19 mouse cellular contexts compared by ENCODE assay signal in the genomic region with DNA sequence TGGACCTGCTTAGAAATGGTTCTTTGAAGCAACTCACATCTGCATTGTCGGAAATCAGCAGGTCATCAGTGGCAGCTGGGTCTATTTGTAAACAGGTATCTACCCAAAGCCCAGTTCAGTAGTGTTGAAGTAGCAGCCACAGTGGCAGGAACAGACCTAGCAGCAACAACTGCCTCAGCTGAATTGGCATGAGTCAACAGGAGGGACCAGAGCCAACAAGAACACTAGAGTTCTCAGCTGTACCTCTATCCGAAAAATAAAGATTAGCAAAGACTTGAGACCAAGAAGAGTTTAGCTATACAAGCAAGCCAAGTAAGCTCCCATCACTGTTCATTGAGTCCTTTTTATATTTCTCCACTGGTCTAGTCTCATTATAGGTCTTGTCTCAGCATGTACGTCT.
"Had no signal": no experiment of that assay in that cellular context is flagged by ENCODE, and none has a peak within 500 bp of the region (broad histone marks: within the 10 kb centered on the region; RNA-seq: fewer than 3 reads in every experiment).

No protein-coding gene starts in this region.

- H3K9ac ChIP-seq: lung, embryonic 14.5 days; midbrain, embryonic 12.5 days; neural tube, embryonic 13.5 days; neural tube, embryonic 15.5 days had no signal

- H3K4me1 ChIP-seq: midbrain, embryonic 12.5 days had no signal

- ATAC-seq: midbrain, embryonic 16.5 days had no signal

- H3K36me3 ChIP-seq: midbrain, embryonic 10.5 days; midbrain, embryonic 12.5 days; neural tube, embryonic 13.5 days; neural tube, embryonic 15.5 days had no signal

- H3K9me3 ChIP-seq: midbrain, embryonic 10.5 days; midbrain, embryonic 12.5 days; neural tube, embryonic 13.5 days; neural tube, embryonic 15.5 days had no signal

- H3K4me3 ChIP-seq: midbrain, embryonic 10.5 days; midbrain, embryonic 12.5 days; myocyte; neural tube, embryonic 13.5 days; neural tube, embryonic 15.5 days had no signal

- DNase-seq: lung, adult 18-20 months; lung, embryonic 14.5 days; lung, postnatal 14 days; lung, postnatal 36 days; midbrain, embryonic 14.5 days; retina, postnatal 1 day; right cerebral cortex, adult 18-20 months; right cerebral cortex, postnatal 25 days; right cerebral cortex, postnatal 4 days; spleen, adult 18-20 months; thymus, adult 2 months; thymus, postnatal 25 days; thymus, postnatal 4 days had no signal

- H3K27ac ChIP-seq: midbrain, embryonic 10.5 days; midbrain, embryonic 12.5 days; neural tube, embryonic 13.5 days; neural tube, embryonic 15.5 days had no signal

- H3K27me3 ChIP-seq: midbrain, embryonic 12.5 days; neural tube, embryonic 13.5 days; neural tube, embryonic 15.5 days had no signal

- H3K4me2 ChIP-seq: lung, embryonic 14.5 days; midbrain, embryonic 12.5 days; neural tube, embryonic 13.5 days; neural tube, embryonic 15.5 days had no signal
